Mouse (Mus musculus) heart, embryonic 10.5 days (tissue): ENCODE measurements around the gene Smchd1. TPM values are rescaled to one million over a fixed set of nuclear protein-coding genes. Genes with fewer than 3 reads are reported as not detected.

Source experiments
- DNase-seq: peaks from one replicate; pipeline ENCODE4 v3.0.0-alpha.2; 2017; ENCODE audit warnings: low spot score
- H3K27ac ChIP-seq: fragments of 300-500 bp; sonication (generic); 2 replicates; pipeline ENCODE4 v1.5.1; 2016; ENCODE audit warnings: mild to moderate bottlenecking
- H3K27me3 ChIP-seq: fragments of 300-500 bp; sonication (generic); 2 replicates; pipeline ENCODE4 v1.6.1; 2016; ENCODE audit warnings: mild to moderate bottlenecking; ENCODE audit not compliant: poor library complexity, insufficient read depth, severe bottlenecking
- H3K36me3 ChIP-seq: fragments of 300-500 bp; sonication (generic); 2 replicates; pipeline ENCODE4 v1.6.1; 2016; ENCODE audit warnings: mild to moderate bottlenecking, moderate library complexity
- H3K4me1 ChIP-seq: fragments of 300-500 bp; sonication (generic); 2 replicates; pipeline ENCODE4 v1.6.1; 2016; ENCODE audit warnings: mild to moderate bottlenecking
- H3K4me3 ChIP-seq: fragments of 300-500 bp; sonication (generic); 2 replicates; pipeline ENCODE4 v1.5.1; 2016; ENCODE audit warnings: mild to moderate bottlenecking, moderate library complexity
- H3K9me3 ChIP-seq: fragments of 300-500 bp; sonication (generic); 2 replicates; pipeline ENCODE4 v1.6.1; 2016; ENCODE audit warnings: mild to moderate bottlenecking, moderate library complexity
- WGBS: fragments of 180-500 bp; shearing (Covaris S2); methylation state at CpG from one replicate; pipeline ENCODE4 v1.1.7; 2016; 5-methylcytosine and 5-hydroxymethylcytosine counted together
- polyA plus RNA-seq: library from polyadenylated mRNA; unstranded; fragments of >200 nt; fragmentation: Nextera tagmentation; extraction: Ambion mirVana; gene quantifications from 2 replicates; pipeline ENCODE4 v1.2.1, GENCODE M21; 2016

Gene Smchd1
- polyA plus RNA-seq, 1 experiment from 2014 or later: 62.3 TPM

GRCm38 (mm10) chr17:71303444-71303843 is 171.7 kb downstream of the Smchd1 start:
- H3K27me3 ChIP-seq: no peaks in the 10 kb centered on the region
- H3K9me3 ChIP-seq: no peaks in the 10 kb centered on the region
- DNase-seq: no peak
- H3K4me1 ChIP-seq: peaks cover 45% of the 10 kb centered on the region
- peak overlapping the region; percentile 25; the same call in 1 of the 2 replicates for H3K27ac ChIP-seq
- peaks cover 37% of the 10 kb centered on the region for H3K36me3 ChIP-seq
- 60% methylated on average over 6 of the region's 6 CpGs for WGBS
- no peak overlapping the region for H3K4me3 ChIP-seq

- H3K4me3 ChIP-seq: no peak overlapping the region
- no peak overlapping the region for H3K27ac ChIP-seq
- WGBS: 76% methylated on average over 5 of the region's 5 CpGs
- DNase-seq: no peak
- no peaks in the 10 kb centered on the region for H3K9me3 ChIP-seq
- peaks cover 32% of the 10 kb centered on the region for H3K4me1 ChIP-seq
- H3K27me3 ChIP-seq: no peaks in the 10 kb centered on the region
- H3K36me3 ChIP-seq: peaks cover 43% of the 10 kb centered on the region
Measured at GRCm38 (mm10) chr17:71301413-71301812, 173.7 kb downstream of the Smchd1 start.

DNA sequence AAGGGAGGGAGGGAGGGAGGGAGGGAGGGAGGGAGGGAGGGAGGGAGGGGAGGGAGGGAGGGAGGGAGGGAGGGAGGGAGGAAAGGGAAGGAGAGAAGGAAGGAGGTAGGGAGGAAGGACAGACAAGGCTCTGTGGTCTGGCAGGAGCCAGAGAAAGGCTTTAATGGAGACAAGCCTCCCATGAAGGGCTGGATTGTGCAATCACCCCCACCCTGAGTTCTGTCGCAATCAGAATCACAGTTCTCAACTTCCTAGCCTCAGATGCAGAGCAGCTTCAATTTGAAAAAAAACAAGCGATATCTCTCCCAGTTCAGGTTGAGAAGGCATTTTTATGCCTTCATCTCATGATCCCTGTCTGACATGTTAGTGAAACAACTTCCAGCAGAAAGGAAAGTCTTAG is 174.8 kb downstream of the Smchd1 start:
- H3K27ac ChIP-seq: no peak overlapping the region; the same call in 1 of the 2 replicates

GRCm38 (mm10) chr17:71299879-71300278 is 175.3 kb downstream of the Smchd1 start:
- H3K4me3 ChIP-seq: no peak overlapping the region
- peaks cover 28% of the 10 kb centered on the region for H3K4me1 ChIP-seq
- WGBS: 73% methylated on average over 4 of the region's 4 CpGs
- H3K36me3 ChIP-seq: peaks cover 37% of the 10 kb centered on the region
- DNase-seq: no peak
- no peaks in the 10 kb centered on the region for H3K27me3 ChIP-seq
- no peak overlapping the region; the same call in 1 of the 2 replicates for H3K27ac ChIP-seq
- no peaks in the 10 kb centered on the region for H3K9me3 ChIP-seq

More for the DNA sequence above, 174.8 kb downstream of the Smchd1 start:
- Histone ChIP-seq H3K36me3 (peaks cover 42% of the 10 kb centered on the region), H3K27me3 (no peaks in the 10 kb centered on the region), H3K4me1 (peaks cover 29% of the 10 kb centered on the region), H3K4me3 (no peak overlapping the region), H3K9me3 (no peaks in the 10 kb centered on the region)
- no peak for DNase-seq
- 83% methylated on average over 2 of the region's 2 CpGs for WGBS

DNA sequence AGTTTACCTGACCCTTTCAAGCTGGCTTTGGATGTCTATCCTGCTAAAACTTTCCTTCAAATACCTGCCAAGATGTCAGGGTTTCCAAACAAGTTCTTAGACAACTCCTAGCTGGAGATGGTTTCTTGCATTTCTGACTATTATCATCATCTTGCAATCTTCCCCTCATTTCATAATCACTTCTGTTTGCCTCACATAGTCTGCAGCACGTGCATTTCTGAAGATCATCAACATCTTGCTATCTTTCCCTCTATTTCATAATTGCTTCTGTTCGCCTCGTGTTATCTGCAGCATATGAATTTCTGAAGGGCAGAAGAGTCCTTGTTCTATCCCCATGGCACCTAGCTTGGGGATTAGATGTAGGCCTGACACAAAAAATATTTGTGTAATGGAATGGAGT is 180.6 kb downstream of the Smchd1 start:
- no peaks in the 10 kb centered on the region for H3K27me3 ChIP-seq
- H3K4me3 ChIP-seq: no peak overlapping the region
- no peak overlapping the region for H3K27ac ChIP-seq
- WGBS: 79% methylated on average over 3 of the region's 3 CpGs
- H3K9me3 ChIP-seq: no peaks in the 10 kb centered on the region
- H3K4me1 ChIP-seq: peaks cover 55% of the 10 kb centered on the region
- H3K36me3 ChIP-seq: peaks cover 20% of the 10 kb centered on the region; the same call in 1 of the 2 replicates
- DNase-seq: no peak

Other genes with a start within 250 kb of the Smchd1 start
- 66.9 and 119 TPM in 2 replicates for gene Emilin2, start 163.4 kb downstream of the Smchd1 start, polyA plus RNA-seq
- gene Gm4707, start 15.4 kb downstream of the Smchd1 start, polyA plus RNA-seq: 3.8 TPM in 2 replicates
- 46.3 and 49.0 TPM in 2 replicates for gene Ndc80, start 51.5 kb upstream of the Smchd1 start, polyA plus RNA-seq
- 0.48 and 0.57 TPM in 2 replicates for gene Spdya, start 76.7 kb upstream of the Smchd1 start, polyA plus RNA-seq
- 75.5 and 91.9 TPM in 2 replicates for gene Wdr43, start 140.6 kb upstream of the Smchd1 start, polyA plus RNA-seq
- gene Togaram2, start 197.9 kb upstream of the Smchd1 start, polyA plus RNA-seq: 1.9 and 3.6 TPM in 2 replicates